Mouse (Mus musculus): Measurements from ENCODE around the gene Mycl.
A peak's percentile ranks its signal among the peaks of the same experiment; 100 is the strongest.

DNA sequence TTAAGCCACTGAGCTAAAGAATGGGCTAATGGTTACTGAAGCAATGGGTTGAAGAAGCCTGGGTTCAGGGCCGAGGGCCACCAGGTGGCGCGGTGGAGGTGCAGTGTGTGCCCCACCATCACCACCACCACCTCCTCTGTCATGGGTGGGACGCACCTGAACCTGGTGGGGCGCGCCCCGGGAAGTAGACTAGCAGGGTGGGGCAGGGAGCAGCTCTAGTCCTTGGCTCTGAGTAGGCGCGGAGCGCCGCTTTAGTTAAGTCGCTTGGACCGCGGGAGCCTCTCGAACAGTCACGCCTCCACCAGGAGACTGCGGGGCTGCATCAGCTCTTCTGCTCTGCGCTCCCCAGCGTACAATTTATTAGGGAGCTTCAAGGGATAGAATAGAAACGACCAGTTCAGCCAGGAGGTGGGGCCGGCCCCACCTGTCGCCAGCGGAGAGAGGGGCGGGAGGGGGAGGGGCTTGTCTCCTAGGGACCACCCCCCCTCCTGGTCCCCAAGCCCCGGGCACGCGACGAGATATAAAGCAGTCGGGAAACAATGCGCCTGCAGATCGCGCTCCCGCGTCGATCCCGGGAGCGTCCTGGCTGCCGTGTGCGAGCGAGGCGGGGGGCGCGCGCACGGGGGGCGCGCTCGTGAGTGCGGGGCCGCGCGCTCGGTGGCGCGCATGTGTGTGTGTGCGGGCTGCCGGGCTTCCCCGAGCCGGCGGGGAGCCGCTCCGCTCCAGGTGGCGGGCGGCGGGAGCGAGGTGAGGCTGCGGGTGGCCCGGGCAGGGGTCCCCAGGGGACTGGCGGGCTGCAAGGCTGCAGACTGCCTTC, at the start of gene Mycl:
- TF ChIP-seq E2F4 (IDR thresholded peaks at IDR 0.05; ENCODE audit: borderline replicate concordance, low read depth, low read length) (no peak), HCFC1 (IDR thresholded peaks at IDR 0.05; ENCODE audit: low read depth, low read length) (no peak), CTCF (IDR thresholded peaks at IDR 0.05 in 2 of 3, conservative IDR thresholded peaks at IDR 0.05 in 1 of 3; ENCODE audit: control insufficient read depth in 1 of 3, insufficient read depth in 1 of 3, low read depth in 2 of 3, low read length in 3 of 3, poor library complexity in 1 of 3, severe bottlenecking in 1 of 3) (peak in 2 of 3 experiments; percentile 38 to 40; a peak in 4 of 6 replicates), NRF1 (IDR thresholded peaks at IDR 0.05; ENCODE audit: insufficient read depth, low read depth, low read length, poor library complexity, severe bottlenecking) (no peak), KAT2A (conservative IDR thresholded peaks at IDR 0.05; ENCODE audit: low read depth, low read length) (no peak), POLR2A (IDR thresholded peaks at IDR 0.05; ENCODE audit: control insufficient read depth in 1 of 2, insufficient read depth in 1 of 2, low read depth in 1 of 2, low read length in 2 of 2, poor library complexity in 1 of 2) (no peak), ZNF384 (IDR thresholded peaks at IDR 0.05; ENCODE audit: low read depth, low read length) (no peak), MXI1 (IDR thresholded peaks at IDR 0.05; ENCODE audit: low read depth, low read length) (no peak), USF1 (IDR thresholded peaks at IDR 0.05; ENCODE audit: low read depth, low read length) (no peak), POLR2AphosphoS2 (IDR thresholded peaks at IDR 0.05; ENCODE audit: low read length) (no peak), GATA1 (IDR thresholded peaks at IDR 0.05; ENCODE audit: low read depth, low read length) (no peak), ZKSCAN1 (IDR thresholded peaks at IDR 0.05; ENCODE audit: low read depth, low read length) (no peak), TBP (IDR thresholded peaks at IDR 0.05; ENCODE audit: low read depth, low read length) (no peak), ZMIZ1 (IDR thresholded peaks at IDR 0.05; ENCODE audit: low read depth, low read length) (no peak)
